Mouse (Mus musculus) midbrain, embryonic 14.5 days (tissue): ENCODE data around the gene Tenm3. TPM values are rescaled to one million over a fixed set of nuclear protein-coding genes. Genes with fewer than 3 reads are reported as not detected.

Experiments used
- ATAC-seq: fragments of 200-750 bp; cut with Nextera tagmentation; 2 replicates; pipeline ENCODE4 v1.8.0; 2017; ENCODE audit warnings: moderate number of reproducible peaks, moderate library complexity; ENCODE audit not compliant: low FRiP score, low TSS enrichment
- DNase-seq: peaks from one replicate; pipeline ENCODE4 v3.0.0-alpha.2; 2015
- H3K27ac ChIP-seq: fragments of 300-500 bp; sonication (generic); replicated peaks from 2 replicates; pipeline ENCODE4 v1.5.1; 2014; ENCODE audit warnings: mild to moderate bottlenecking, low read depth, low read length, moderate library complexity
- H3K27me3 ChIP-seq: fragments of 300-500 bp; sonication (generic); 2 replicates; pipeline ENCODE4 v1.6.1; 2014; ENCODE audit warnings: low read length, control low read depth, mixed read lengths; ENCODE audit not compliant: control insufficient read depth, insufficient read depth
- H3K36me3 ChIP-seq: fragments of 300-500 bp; sonication (generic); 2 replicates; pipeline ENCODE4 v1.6.1; 2014; ENCODE audit warnings: low read length, control low read depth; ENCODE audit not compliant: control insufficient read depth, insufficient read depth
- H3K4me1 ChIP-seq: fragments of 300-500 bp; sonication (generic); 2 replicates; pipeline ENCODE4 v1.6.1; 2014; ENCODE audit warnings: mild to moderate bottlenecking, antibody characterized with exemption, low read length, control low read depth; ENCODE audit not compliant: control insufficient read depth, insufficient read depth
- H3K4me2 ChIP-seq: fragments of 300-500 bp; sonication (generic); 2 replicates; pipeline ENCODE4 v1.6.1; 2014; ENCODE audit warnings: mild to moderate bottlenecking, low read length, moderate library complexity
- H3K4me3 ChIP-seq: fragments of 300-500 bp; sonication (generic); replicated peaks from 2 replicates; pipeline ENCODE4 v1.5.1; 2014; ENCODE audit warnings: low read depth, low read length
- H3K9ac ChIP-seq: fragments of 300-500 bp; sonication (generic); replicated peaks from 2 replicates; pipeline ENCODE4 v1.6.1; 2014; ENCODE audit warnings: mild to moderate bottlenecking, low read length, moderate library complexity
- H3K9me3 ChIP-seq: fragments of 300-500 bp; sonication (generic); 2 replicates; pipeline ENCODE4 v1.6.1; 2016; ENCODE audit warnings: low read length, control low read depth, mixed read lengths; ENCODE audit not compliant: control insufficient read depth
- WGBS: fragments of 180-500 bp; shearing (Covaris S2); extraction: QIAGEN DNeasy Blood & Tissue Kit; methylation state at CpG from one replicate; pipeline ENCODE4 v1.1.7; 2014; 5-methylcytosine and 5-hydroxymethylcytosine counted together
- polyA plus RNA-seq: library from polyadenylated mRNA; unstranded; fragments of >200 nt; fragmentation: Nextera tagmentation; extraction: Ambion mirVana; gene quantifications from 2 replicates; pipeline ENCODE4 v1.2.1, GENCODE M21; 2014

Gene Tenm3
- polyA plus RNA-seq, 1 experiment from 2014 or later = 61.6 TPM

DNA sequence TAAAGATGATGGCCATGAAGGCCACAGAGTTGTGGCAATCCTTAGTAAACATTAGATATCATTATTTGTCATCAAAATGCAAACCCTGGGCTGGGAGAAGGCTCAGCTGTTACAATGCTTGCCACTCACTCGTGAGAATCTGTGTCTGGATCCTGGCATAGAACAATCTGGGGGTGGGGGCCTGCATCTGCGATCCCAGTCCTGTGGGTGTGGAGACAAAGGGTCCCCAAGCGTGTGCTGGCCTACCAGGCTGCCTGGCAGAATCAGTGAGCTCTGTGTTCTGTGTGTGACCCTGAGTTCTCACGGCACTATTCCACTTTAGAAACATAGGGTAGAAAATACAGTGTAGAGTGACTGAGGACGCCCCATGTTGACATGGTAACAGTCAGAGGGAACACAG, 468.6 kb downstream of the Tenm3 start:
- Histone ChIP-seq H3K4me2 (no peak overlapping the region), H3K4me3 (no peak overlapping the region), H3K9ac (no peak overlapping the region), H3K9me3 (no peaks in the 10 kb centered on the region), H3K4me1 (no peaks in the 10 kb centered on the region), H3K27me3 (no peaks in the 10 kb centered on the region), H3K36me3 (no peaks in the 10 kb centered on the region), H3K27ac (no peak overlapping the region)
- no peak for DNase-seq
- WGBS = 64% methylated on average over 5 of the region's 5 CpGs
- no peak for ATAC-seq

GRCm38 (mm10) chr8:48373404-48373803, 470.3 kb downstream of the Tenm3 start:
- 94% methylated on average over 11 of the region's 11 CpGs for WGBS
- no peak overlapping the region for H3K4me3 ChIP-seq
- no peaks in the 10 kb centered on the region for H3K4me1 ChIP-seq
- DNase-seq = no peak
- H3K4me2 ChIP-seq = no peak overlapping the region
- no peak overlapping the region for H3K9ac ChIP-seq
- no peak overlapping the region for H3K27ac ChIP-seq
- no peaks in the 10 kb centered on the region for H3K9me3 ChIP-seq
- no peak for ATAC-seq
- H3K36me3 ChIP-seq = no peaks in the 10 kb centered on the region
- H3K27me3 ChIP-seq = no peaks in the 10 kb centered on the region

DNA sequence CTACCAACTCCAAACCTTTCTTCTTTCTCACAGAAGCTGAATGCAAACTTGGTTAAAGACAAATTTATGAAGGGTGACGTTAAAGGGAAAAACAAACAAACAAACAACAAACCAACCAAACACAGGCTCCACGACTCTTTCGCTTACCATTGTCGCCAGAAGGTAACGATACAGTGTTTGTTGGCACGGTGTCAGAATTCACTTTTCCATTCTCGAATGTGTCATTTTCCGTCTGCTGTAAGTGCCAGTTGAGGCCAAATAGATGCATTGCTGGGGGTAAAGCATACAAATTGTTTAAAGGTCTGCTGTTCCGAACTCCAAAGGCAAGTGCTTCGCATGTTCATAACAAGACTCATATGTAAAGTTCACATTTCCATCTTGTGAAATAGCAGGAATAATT, 476.6 kb downstream of the Tenm3 start:
- Histone ChIP-seq H3K27ac (no peak overlapping the region), H3K27me3 (no peaks in the 10 kb centered on the region), H3K4me1 (no peaks in the 10 kb centered on the region), H3K4me3 (no peak overlapping the region), H3K36me3 (no peaks in the 10 kb centered on the region), H3K4me2 (no peak overlapping the region), H3K9ac (no peak overlapping the region), H3K9me3 (no peaks in the 10 kb centered on the region)
- ATAC-seq (no peak), DNase-seq (no peak)
- WGBS = 84% methylated on average over 10 of the region's 10 CpGs

DNA sequence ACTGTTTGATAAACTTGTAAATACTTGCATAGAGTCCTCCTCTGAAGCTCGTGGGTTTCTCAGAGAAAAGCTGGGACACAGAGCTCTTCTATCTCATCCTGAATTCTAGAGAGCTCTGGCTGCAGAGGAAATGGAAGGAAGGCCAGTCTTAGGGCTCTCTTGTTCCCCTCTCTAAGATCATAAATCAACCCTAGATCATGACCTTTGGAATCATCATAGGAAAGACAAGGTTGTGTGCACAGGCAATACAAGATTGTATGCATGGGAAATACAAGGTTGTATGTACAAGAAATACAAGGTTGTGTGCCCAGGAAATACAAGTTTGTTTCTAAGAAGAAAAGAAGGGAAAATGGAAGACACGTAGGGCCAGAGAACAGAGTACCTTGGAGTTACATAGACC, 486.9 kb downstream of the Tenm3 start:
- H3K4me2 ChIP-seq = no peak overlapping the region
- no peak overlapping the region for H3K9ac ChIP-seq
- H3K4me3 ChIP-seq = no peak overlapping the region
- no peaks in the 10 kb centered on the region for H3K9me3 ChIP-seq
- H3K4me1 ChIP-seq = no peaks in the 10 kb centered on the region
- H3K27me3 ChIP-seq = no peaks in the 10 kb centered on the region
- H3K36me3 ChIP-seq = no peaks in the 10 kb centered on the region
- H3K27ac ChIP-seq = no peak overlapping the region
- ATAC-seq (no peak), DNase-seq (no peak)
- WGBS = 94% methylated on average over 2 of the region's 2 CpGs

DNA sequence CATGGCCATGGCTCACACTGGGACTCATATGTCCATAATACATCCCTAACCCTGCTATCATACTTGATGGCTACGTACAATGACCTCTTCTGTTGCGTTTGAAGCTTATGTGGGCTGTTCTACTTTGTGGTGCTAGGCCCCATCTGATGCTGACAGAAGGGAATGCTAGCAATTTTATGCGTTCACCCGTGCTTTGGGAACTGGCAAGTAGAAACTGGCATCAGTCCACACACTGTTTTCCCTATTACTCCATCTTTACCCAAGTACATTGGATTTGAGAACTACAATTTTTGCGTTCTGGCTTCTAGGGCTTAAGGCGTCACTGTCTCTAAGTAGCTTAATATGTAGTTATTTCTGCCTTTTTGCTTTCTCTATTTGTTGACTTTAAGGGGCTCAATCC, 490.3 kb downstream of the Tenm3 start:
- 96% methylated on average over 6 of the region's 6 CpGs for WGBS
- ATAC-seq (no peak), DNase-seq (no peak)
- Histone ChIP-seq H3K9ac (no peak overlapping the region), H3K36me3 (no peaks in the 10 kb centered on the region), H3K4me1 (no peaks in the 10 kb centered on the region), H3K4me3 (no peak overlapping the region), H3K27ac (no peak overlapping the region), H3K4me2 (no peak overlapping the region), H3K27me3 (no peaks in the 10 kb centered on the region), H3K9me3 (no peaks in the 10 kb centered on the region; the same call in 1 of the 2 replicates)

DNA sequence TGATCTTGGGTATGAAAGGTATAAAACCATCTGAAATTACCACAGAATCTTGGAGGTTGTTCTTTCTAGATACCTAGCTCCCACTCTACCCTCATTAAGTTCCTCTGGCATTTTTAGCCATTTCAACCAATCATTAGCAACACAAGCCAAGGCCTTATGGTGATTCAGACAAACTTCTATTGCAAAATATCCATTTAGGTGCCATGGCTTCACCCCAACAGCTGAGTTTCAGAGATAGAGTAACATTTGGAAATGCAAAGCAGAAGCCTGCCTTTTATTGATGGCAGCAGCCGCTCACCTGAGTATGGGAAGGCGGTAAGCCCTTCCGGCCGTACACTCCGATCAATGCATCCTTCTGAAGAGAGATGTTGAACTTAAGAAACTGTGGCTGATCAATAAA, 494.9 kb downstream of the Tenm3 start:
- H3K9me3 ChIP-seq = no peaks in the 10 kb centered on the region; the same call in 1 of the 2 replicates
- no peak overlapping the region for H3K9ac ChIP-seq
- H3K36me3 ChIP-seq = no peaks in the 10 kb centered on the region
- WGBS = 95% methylated on average over 5 of the region's 5 CpGs
- DNase-seq (no peak), ATAC-seq (no peak)
- no peak overlapping the region for H3K4me2 ChIP-seq
- H3K4me1 ChIP-seq = peaks cover 1% of the 10 kb centered on the region; the same call in 1 of the 2 replicates
- no peaks in the 10 kb centered on the region for H3K27me3 ChIP-seq
- no peak overlapping the region for H3K4me3 ChIP-seq
- no peak overlapping the region for H3K27ac ChIP-seq

DNA sequence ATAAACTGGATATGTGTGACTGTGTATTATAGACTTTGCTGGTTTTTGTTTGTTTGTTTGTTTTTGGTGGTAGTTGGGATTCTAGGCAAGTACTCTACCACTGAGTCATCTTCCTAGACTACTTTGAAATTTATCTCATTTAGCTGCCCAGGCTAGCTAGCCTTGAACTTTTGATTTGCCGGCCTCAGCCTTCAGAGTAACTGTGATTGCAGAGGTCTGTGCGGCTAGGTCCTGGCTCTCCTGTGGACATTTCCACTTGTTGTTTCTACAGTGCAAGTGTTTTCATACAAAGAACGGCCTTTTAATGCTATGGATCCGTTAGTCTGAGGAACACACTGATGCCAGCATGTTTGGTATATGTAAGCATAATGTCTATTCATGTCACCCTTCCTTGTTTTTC, 495.4 kb downstream of the Tenm3 start:
- Histone ChIP-seq H3K36me3 (no peaks in the 10 kb centered on the region), H3K4me2 (no peak overlapping the region), H3K9me3 (no peaks in the 10 kb centered on the region; the same call in 1 of the 2 replicates), H3K4me3 (no peak overlapping the region), H3K9ac (no peak overlapping the region), H3K4me1 (peaks cover 6% of the 10 kb centered on the region; the same call in 1 of the 2 replicates), H3K27ac (no peak overlapping the region), H3K27me3 (no peaks in the 10 kb centered on the region; the same call in 1 of the 2 replicates)
- 98% methylated on average over 4 of the region's 4 CpGs for WGBS
- ATAC-seq (no peak), DNase-seq (no peak)

DNA sequence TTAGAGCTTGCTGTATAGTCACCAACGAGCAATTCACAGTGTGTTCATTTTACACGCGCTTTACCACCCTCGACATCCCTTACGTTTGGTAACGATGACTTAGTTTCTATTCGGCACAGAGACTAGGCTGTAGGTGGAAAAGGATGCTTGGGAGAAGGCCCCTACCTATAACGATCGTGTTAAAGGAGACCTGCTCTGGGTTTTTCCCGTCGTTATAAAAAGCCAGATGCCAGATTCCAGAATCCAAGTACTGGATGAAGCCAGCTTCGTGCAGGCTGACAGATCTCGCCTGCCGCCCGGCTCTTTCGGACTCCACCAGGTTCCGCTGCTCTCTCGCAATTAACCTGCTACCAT, 500.7 kb downstream of the Tenm3 start:
- peaks cover 15% of the 10 kb centered on the region for H3K4me1 ChIP-seq
- no peaks in the 10 kb centered on the region for H3K36me3 ChIP-seq
- no peak overlapping the region for H3K27ac ChIP-seq
- WGBS = 57% methylated on average over 18 of the region's 18 CpGs
- peaks cover 5% of the 10 kb centered on the region; the same call in 1 of the 2 replicates for H3K27me3 ChIP-seq
- H3K4me3 ChIP-seq = no peak overlapping the region
- peak; percentile 17; the same call in 1 of the 2 replicates for ATAC-seq
- H3K9ac ChIP-seq = no peak overlapping the region
- H3K4me2 ChIP-seq = peak overlapping the region; percentile 36
- DNase-seq = peak; percentile 39
- H3K9me3 ChIP-seq = no peaks in the 10 kb centered on the region

GRCm38 (mm10) chr8:48342321-48343066, 501.3 kb downstream of the Tenm3 start:
- 17% methylated on average over 30 of the region's 30 CpGs for WGBS
- ATAC-seq = peak; percentile 73
- no peak overlapping the region for H3K27ac ChIP-seq

More at GRCm38 (mm10) chr8:48342321-48343066, 501.3 kb downstream of the Tenm3 start:
- Histone ChIP-seq H3K4me1 (peaks cover 15% of the 10 kb centered on the region), H3K9me3 (no peaks in the 10 kb centered on the region), H3K4me3 (peak overlapping the region; percentile 2; the same call in 1 of the 2 replicates), H3K9ac (no peak overlapping the region), H3K27me3 (peaks cover 5% of the 10 kb centered on the region; the same call in 1 of the 2 replicates), H3K4me2 (peak overlapping the region; percentile 36), H3K36me3 (no peaks in the 10 kb centered on the region)
- DNase-seq = peak; percentile 76
